In genomic region chr7:131370648-131371469, GRCm38 (mm10) we compare ENCODE assay signal across 8 mouse cellular contexts. TPM values are rescaled to one million over a fixed set of nuclear protein-coding genes. Genes with fewer than 3 reads are reported as not detected.
DNase-seq lines count a peak whose midpoint lies in the region; ATAC-seq and TF ChIP-seq lines count a peak whose summit lies in the region.

Gene Pstk, plus strand, starts transcription at chr7:131371141.

- H3K9ac ChIP-seq in embryonic facial prominence, embryonic 13.5 days: peak within 1 kb of the TSS; percentile 93
- H3K9ac ChIP-seq in limb, embryonic 12.5 days (replicated peaks): peak within 1 kb of the TSS; percentile 96
- H3K9ac ChIP-seq in midbrain, embryonic 15.5 days: peak within 1 kb of the TSS; percentile 92

- peak within 1 kb of the TSS; percentile 67 for H3K4me2 ChIP-seq in embryonic facial prominence, embryonic 13.5 days
- H3K4me2 ChIP-seq in limb, embryonic 12.5 days: peak within 1 kb of the TSS; percentile 73
- peak within 1 kb of the TSS; percentile 72 for H3K4me2 ChIP-seq in midbrain, embryonic 15.5 days

- peak within 1 kb of the TSS; percentile 95 for H3K27ac ChIP-seq in embryonic facial prominence, embryonic 13.5 days
- H3K27ac ChIP-seq in kidney, adult 2 months (ENCODE audit: insufficient read depth, low read depth, low read length): peak within 1 kb of the TSS; percentile 71
- peak within 1 kb of the TSS; percentile 97 for H3K27ac ChIP-seq in limb, embryonic 12.5 days
- H3K27ac ChIP-seq in midbrain, embryonic 15.5 days: peak within 1 kb of the TSS; percentile 91
- peak within 1 kb of the TSS; percentile 82 for H3K27ac ChIP-seq in spleen, adult 2 months (ENCODE audit: insufficient read depth, low read length)

- no peaks in the 10 kb centered on the region for H3K9me3 ChIP-seq in embryonic facial prominence, embryonic 13.5 days
- no peaks in the 10 kb centered on the region for H3K9me3 ChIP-seq in limb, embryonic 12.5 days
- H3K9me3 ChIP-seq in midbrain, embryonic 15.5 days: no peaks in the 10 kb centered on the region

- 0 out of 2 replicates have a peak, but pooled peaks cover 8% of the 10 kb centered on the region for H3K36me3 ChIP-seq in embryonic facial prominence, embryonic 13.5 days
- H3K36me3 ChIP-seq in kidney, adult 2 months (ENCODE audit: control insufficient read depth, insufficient read depth, low read length): no peaks in the 10 kb centered on the region
- peaks cover 7% of the 10 kb centered on the region; the same call in 1 of the 2 replicates for H3K36me3 ChIP-seq in limb, embryonic 12.5 days
- 0 out of 2 replicates have a peak, but pooled peaks cover 3% of the 10 kb centered on the region for H3K36me3 ChIP-seq in midbrain, embryonic 15.5 days (replicated peaks)
- no peaks in the 10 kb centered on the region for H3K36me3 ChIP-seq in spleen, adult 2 months (ENCODE audit: control insufficient read depth, insufficient read depth, low read length)

- H3K27me3 ChIP-seq in embryonic facial prominence, embryonic 13.5 days: no peaks in the 10 kb centered on the region
- H3K27me3 ChIP-seq in kidney, adult 2 months (replicated peaks; ENCODE audit: control insufficient read depth, insufficient read depth, low read length): no peaks in the 10 kb centered on the region
- H3K27me3 ChIP-seq in limb, embryonic 12.5 days: no peaks in the 10 kb centered on the region
- 0 out of 2 replicates have a peak, but pooled peaks cover 2% of the 10 kb centered on the region for H3K27me3 ChIP-seq in midbrain, embryonic 15.5 days (replicated peaks)
- no peaks in the 10 kb centered on the region for H3K27me3 ChIP-seq in spleen, adult 2 months (ENCODE audit: control insufficient read depth, insufficient read depth, low read length)

- ATAC-seq in embryonic facial prominence, embryonic 13.5 days (ENCODE audit: insufficient number of reproducible peaks, insufficient read depth, low FRiP score, low TSS enrichment, low read depth): peak; percentile 89
- ATAC-seq in limb, embryonic 12.5 days (ENCODE audit: insufficient number of reproducible peaks, insufficient read depth, low FRiP score, low TSS enrichment, low read depth): peak; percentile 91
- ATAC-seq in midbrain, embryonic 15.5 days (replicated peaks): peak; percentile 95

- H3K4me1 ChIP-seq in embryonic facial prominence, embryonic 13.5 days: peaks cover 13% of the 10 kb centered on the region; the same call in 1 of the 2 replicates
- no peaks in the 10 kb centered on the region for H3K4me1 ChIP-seq in kidney, adult 2 months (ENCODE audit: control insufficient read depth, insufficient read depth, low read length)
- peaks cover 10% of the 10 kb centered on the region for H3K4me1 ChIP-seq in limb, embryonic 12.5 days (replicated peaks)
- peaks cover 6% of the 10 kb centered on the region for H3K4me1 ChIP-seq in midbrain, embryonic 15.5 days
- no peaks in the 10 kb centered on the region; the same call in 1 of the 2 replicates for H3K4me1 ChIP-seq in spleen, adult 2 months (ENCODE audit: control insufficient read depth, insufficient read depth, insufficient read length)

- peak; percentile 83 for TF ChIP-seq CTCF in kidney, adult 2 months (conservative IDR thresholded peaks at IDR 0.05; ENCODE audit: insufficient read depth, insufficient read length, low read depth, low read length)
- peak; percentile 85 for TF ChIP-seq CTCF in spleen, adult 2 months (IDR thresholded peaks at IDR 0.05; ENCODE audit: extremely low read depth, insufficient read depth, insufficient read length, insufficient replicate concordance)

- WGBS in embryonic facial prominence, embryonic 13.5 days: 4% methylated on average over 47 of the region's 47 CpGs
- 4% methylated on average over 47 of the region's 47 CpGs for WGBS in kidney, adult 2 months
- 5% methylated on average over 47 of the region's 47 CpGs for WGBS in limb, embryonic 12.5 days
- WGBS in midbrain, embryonic 15.5 days: 4% methylated on average over 47 of the region's 47 CpGs
- 1% methylated on average over 46 of the region's 47 CpGs for WGBS in spleen, adult 2 months

- peak; percentile 95 for DNase-seq in 3134 (ENCODE audit: extremely low read depth, insufficient read length, low spot score)
- DNase-seq in adrenal gland, postnatal 36 days: peak; percentile 93 to 94
- peak; percentile 92 to 93 for DNase-seq in heart, adult 18-20 months
- peak; percentile 94 for DNase-seq in kidney, adult 2 months
- DNase-seq in spleen, adult 2 months (ENCODE audit: low read depth in 1 of 2, low spot score in 2 of 2): peak; percentile 72 to 82

- peak; percentile 79 for TF ChIP-seq POLR2A in kidney, adult 2 months (IDR thresholded peaks at IDR 0.05; ENCODE audit: low read depth, low read length)
- TF ChIP-seq POLR2A in spleen, adult 2 months (IDR thresholded peaks at IDR 0.05; ENCODE audit: low read depth, low read length): peak; percentile 69

- H3K4me3 ChIP-seq in embryonic facial prominence, embryonic 13.5 days: peak within 1 kb of the TSS; percentile 83
- H3K4me3 ChIP-seq in kidney, adult 2 months (ENCODE audit: insufficient read depth, low read depth, low read length): peak within 1 kb of the TSS; percentile 74
- H3K4me3 ChIP-seq in limb, embryonic 12.5 days (replicated peaks): peak within 1 kb of the TSS; percentile 76
- peak within 1 kb of the TSS; percentile 81 for H3K4me3 ChIP-seq in midbrain, embryonic 15.5 days
- peak within 1 kb of the TSS; percentile 81 for H3K4me3 ChIP-seq in spleen, adult 2 months (ENCODE audit: extremely low read depth, insufficient read depth, insufficient read length)

RNA-seq across cellular contexts. Expression of gene Pstk, which starts in this region (rescaled TPM):
- 10 to 100 TPM; 19.8 to 21.1 TPM for total RNA-seq in adrenal gland, postnatal 36 days (2021)
- polyA plus RNA-seq in embryonic facial prominence, embryonic 13.5 days (2015; fragmentation: Nextera tagmentation; extraction: Ambion mirVana): 79.8 and 89.1 TPM in 2 replicates
- total RNA-seq in heart, adult 18-20 months (2021): 10 to 100 TPM; 46.5 to 52.9 TPM
- polyA plus RNA-seq in kidney, adult 2 months (2012; rRNA removed): 40.9 and 45.9 TPM in 2 replicates
- polyA plus RNA-seq in limb, embryonic 12.5 days (2016; fragmentation: Nextera tagmentation; extraction: Ambion mirVana): 72.5 and 79.4 TPM in 2 replicates
- polyA plus RNA-seq in midbrain, embryonic 15.5 days (2015; fragmentation: Nextera tagmentation; extraction: Ambion mirVana): 50.5 and 50.7 TPM in 2 replicates
- 23.9 and 29.4 TPM in 2 replicates for polyA plus RNA-seq in spleen, adult 2 months (2012; rRNA removed)

Comparison
In these comparisons a context has a peak if more than half of its experiments do, and no peak if none do; other contexts are left out.
1. Peak in every context shown above with its lines: DNase-seq, ATAC-seq, H3K4me3 ChIP-seq and H3K27ac ChIP-seq.